Mouse (Mus musculus) heart, embryonic 13.5 days (tissue): Measurements from ENCODE around the gene Ache. TPM values are rescaled to one million over a fixed set of nuclear protein-coding genes. Genes with fewer than 3 reads are reported as not detected.
A peak's percentile ranks its signal among the peaks of the same experiment; 100 is the strongest.

Experiments used
- ATAC-seq: fragments of 200-750 bp; cut with Nextera tagmentation; 2 replicates; pipeline ENCODE4 v1.8.0; 2017; ENCODE audit warnings: moderate TSS enrichment; ENCODE audit not compliant: insufficient number of reproducible peaks, low FRiP score, low TSS enrichment; ENCODE audit errors: extremely low read depth
- H3K27ac ChIP-seq: fragments of 300-500 bp; sonication (generic); replicated peaks from 2 replicates; pipeline ENCODE4 v1.5.1; 2015; ENCODE audit warnings: moderate library complexity, mild to moderate bottlenecking, inconsistent platforms
- H3K27me3 ChIP-seq: fragments of 300-500 bp; sonication (generic); replicated peaks from 2 replicates; pipeline ENCODE4 v1.6.1; 2015; ENCODE audit warnings: mild to moderate bottlenecking, inconsistent platforms
- H3K36me3 ChIP-seq: fragments of 300-500 bp; sonication (generic); 2 replicates; pipeline ENCODE4 v1.6.1; 2015; ENCODE audit warnings: mild to moderate bottlenecking, inconsistent platforms
- H3K4me1 ChIP-seq: fragments of 300-500 bp; sonication (generic); 2 replicates; pipeline ENCODE4 v1.6.1; 2015; ENCODE audit warnings: inconsistent platforms
- H3K4me2 ChIP-seq: fragments of 300-500 bp; sonication (generic); 2 replicates; pipeline ENCODE4 v1.6.1; 2015; ENCODE audit warnings: inconsistent platforms, mild to moderate bottlenecking, moderate library complexity
- H3K4me3 ChIP-seq: fragments of 300-500 bp; sonication (generic); 2 replicates; pipeline ENCODE4 v1.5.1; 2015; ENCODE audit warnings: moderate library complexity, mild to moderate bottlenecking, inconsistent platforms
- H3K9ac ChIP-seq: fragments of 300-500 bp; sonication (generic); 2 replicates; pipeline ENCODE4 v1.6.1; 2015; ENCODE audit warnings: inconsistent platforms, mild to moderate bottlenecking, moderate library complexity
- H3K9me3 ChIP-seq: fragments of 300-500 bp; sonication (generic); 2 replicates; pipeline ENCODE4 v1.6.1; 2016; ENCODE audit warnings: inconsistent platforms
- WGBS: fragments of 180-500 bp; shearing (Covaris S2); methylation state at CpG from one replicate; pipeline ENCODE4 v1.1.7; 2015; ENCODE audit warnings: mixed read lengths; 5-methylcytosine and 5-hydroxymethylcytosine counted together
- polyA plus RNA-seq: library from polyadenylated mRNA; unstranded; fragments of >200 nt; fragmentation: Nextera tagmentation; extraction: Ambion mirVana; gene quantifications from 2 replicates; pipeline ENCODE4 v1.2.1, GENCODE M21; 2015

The Ache gene
- polyA plus RNA-seq, 1 experiment from 2014 or later, result 12.7 TPM

- Histone ChIP-seq H3K27me3 (no peaks in the 10 kb centered on the region), H3K36me3 (peaks cover 5% of the 10 kb centered on the region; the same call in 1 of the 2 replicates), H3K9ac (no peak overlapping the region), H3K9me3 (no peaks in the 10 kb centered on the region), H3K4me2 (no peak overlapping the region), H3K4me1 (peaks cover 29% of the 10 kb centered on the region), H3K27ac (no peak overlapping the region), H3K4me3 (no peak overlapping the region)
- no peak for ATAC-seq
- 71% methylated on average over 6 of the region's 6 CpGs for WGBS
Measured at GRCm38 (mm10) chr5:137335066-137335465, 47.7 kb downstream of the Ache start.

GRCm38 (mm10) chr5:137337190-137337589, 49.9 kb downstream of the Ache start:
- Histone ChIP-seq H3K9ac (peak overlapping the region; percentile 52; the same call in 1 of the 2 replicates), H3K36me3 (no peaks in the 10 kb centered on the region), H3K4me2 (no peak overlapping the region), H3K27ac (peak overlapping the region; percentile 32), H3K4me1 (peaks cover 32% of the 10 kb centered on the region), H3K9me3 (no peaks in the 10 kb centered on the region), H3K27me3 (no peaks in the 10 kb centered on the region), H3K4me3 (no peak overlapping the region)
- WGBS, result 31% methylated on average over 8 of the region's 8 CpGs
- no peak for ATAC-seq

GRCm38 (mm10) chr5:137338256-137338655, 50.9 kb downstream of the Ache start:
- peak overlapping the region; percentile 70 for H3K4me2 ChIP-seq
- H3K9ac ChIP-seq, result peak overlapping the region; percentile 75
- peaks cover 27% of the 10 kb centered on the region for H3K4me1 ChIP-seq
- no peaks in the 10 kb centered on the region for H3K9me3 ChIP-seq
- H3K36me3 ChIP-seq, result no peaks in the 10 kb centered on the region
- peak overlapping the region; percentile 88 for H3K27ac ChIP-seq
- H3K27me3 ChIP-seq, result no peaks in the 10 kb centered on the region
- peak overlapping the region; percentile 49 for H3K4me3 ChIP-seq
- under 1% methylated on average over 19 of the region's 19 CpGs for WGBS
- ATAC-seq, result peak; percentile 59; the same call in 1 of the 2 replicates

GRCm38 (mm10) chr5:137338663-137339289, 51.5 kb downstream of the Ache start:
- peaks cover 27% of the 10 kb centered on the region for H3K4me1 ChIP-seq
- peak overlapping the region; percentile 70 for H3K4me2 ChIP-seq
- H3K27ac ChIP-seq, result peak overlapping the region; percentile 88
- peak overlapping the region; percentile 75 for H3K9ac ChIP-seq
- no peaks in the 10 kb centered on the region for H3K27me3 ChIP-seq
- no peaks in the 10 kb centered on the region for H3K9me3 ChIP-seq
- 3% methylated on average over 11 of the region's 11 CpGs for WGBS
- H3K4me3 ChIP-seq, result peak overlapping the region; percentile 49
- H3K36me3 ChIP-seq, result no peaks in the 10 kb centered on the region
- ATAC-seq, result no peak

GRCm38 (mm10) chr5:137339290-137339979, 52.1 kb downstream of the Ache start:
- no peaks in the 10 kb centered on the region for H3K36me3 ChIP-seq
- no peak for ATAC-seq
- peak overlapping the region; percentile 75 for H3K9ac ChIP-seq
- H3K4me3 ChIP-seq, result peak overlapping the region; percentile 49
- no peaks in the 10 kb centered on the region for H3K27me3 ChIP-seq
- H3K27ac ChIP-seq, result peak overlapping the region; percentile 88
- WGBS, result 12% methylated on average over 22 of the region's 22 CpGs
- peaks cover 27% of the 10 kb centered on the region for H3K4me1 ChIP-seq
- no peaks in the 10 kb centered on the region; the same call in 1 of the 2 replicates for H3K9me3 ChIP-seq
- H3K4me2 ChIP-seq, result peak overlapping the region; percentile 70

- Histone ChIP-seq H3K27ac (peak overlapping the region; percentile 88), H3K4me1 (peaks cover 27% of the 10 kb centered on the region), H3K9ac (peak overlapping the region; percentile 75; the same call in 1 of the 2 replicates), H3K27me3 (no peaks in the 10 kb centered on the region), H3K4me3 (no peak overlapping the region), H3K9me3 (no peaks in the 10 kb centered on the region; the same call in 1 of the 2 replicates), H3K4me2 (peak overlapping the region; percentile 70; the same call in 1 of the 2 replicates), H3K36me3 (no peaks in the 10 kb centered on the region)
- 60% methylated on average over 6 of the region's 6 CpGs for WGBS
- ATAC-seq, result no peak
Measured at GRCm38 (mm10) chr5:137340222-137340621, 52.9 kb downstream of the Ache start.

- no peak for ATAC-seq
- H3K27me3 ChIP-seq, result no peaks in the 10 kb centered on the region
- no peaks in the 10 kb centered on the region; the same call in 1 of the 2 replicates for H3K9me3 ChIP-seq
- H3K36me3 ChIP-seq, result no peaks in the 10 kb centered on the region
- no peak overlapping the region for H3K9ac ChIP-seq
- H3K4me1 ChIP-seq, result peaks cover 39% of the 10 kb centered on the region
- H3K4me3 ChIP-seq, result no peak overlapping the region
- H3K27ac ChIP-seq, result no peak overlapping the region
- WGBS, result 64% methylated on average over 7 of the region's 7 CpGs
- no peak overlapping the region for H3K4me2 ChIP-seq
Measured at GRCm38 (mm10) chr5:137342407-137343012, 55.2 kb downstream of the Ache start.

GRCm38 (mm10) chr5:137343412-137343811, 56.1 kb downstream of the Ache start:
- no peaks in the 10 kb centered on the region for H3K36me3 ChIP-seq
- no peaks in the 10 kb centered on the region; the same call in 1 of the 2 replicates for H3K9me3 ChIP-seq
- H3K9ac ChIP-seq, result no peak overlapping the region
- no peaks in the 10 kb centered on the region for H3K27me3 ChIP-seq
- no peak overlapping the region for H3K4me2 ChIP-seq
- no peak overlapping the region for H3K27ac ChIP-seq
- ATAC-seq, result no peak
- H3K4me1 ChIP-seq, result peaks cover 43% of the 10 kb centered on the region
- WGBS, result 82% methylated on average over 5 of the region's 5 CpGs
- H3K4me3 ChIP-seq, result no peak overlapping the region

- Histone ChIP-seq H3K9me3 (no peaks in the 10 kb centered on the region; the same call in 1 of the 2 replicates), H3K4me1 (peaks cover 46% of the 10 kb centered on the region), H3K4me3 (no peak overlapping the region), H3K9ac (no peak overlapping the region), H3K27me3 (no peaks in the 10 kb centered on the region), H3K4me2 (no peak overlapping the region), H3K36me3 (no peaks in the 10 kb centered on the region), H3K27ac (no peak overlapping the region)
- no peak for ATAC-seq
Measured at GRCm38 (mm10) chr5:137343869-137344268, 56.5 kb downstream of the Ache start.
